Mouse (Mus musculus) E14TG2a.4 (cell line): ENCODE results near the gene Tgif2.

Source experiments
- CTCF ChIP-seq: conservative IDR thresholded peaks from 2 replicates; pipeline ENCODE4 v1.5.1; 2014; ENCODE audit warnings: low read length
- NANOG ChIP-seq: IDR thresholded peaks from 2 replicates; pipeline ENCODE4 v1.6.1; 2014; ENCODE audit warnings: borderline replicate concordance, low read length, mixed read lengths
- POU5F1 ChIP-seq: IDR thresholded peaks from 2 replicates; pipeline ENCODE4 v1.6.1; 2014; ENCODE audit warnings: low read length, borderline replicate concordance

DNA sequence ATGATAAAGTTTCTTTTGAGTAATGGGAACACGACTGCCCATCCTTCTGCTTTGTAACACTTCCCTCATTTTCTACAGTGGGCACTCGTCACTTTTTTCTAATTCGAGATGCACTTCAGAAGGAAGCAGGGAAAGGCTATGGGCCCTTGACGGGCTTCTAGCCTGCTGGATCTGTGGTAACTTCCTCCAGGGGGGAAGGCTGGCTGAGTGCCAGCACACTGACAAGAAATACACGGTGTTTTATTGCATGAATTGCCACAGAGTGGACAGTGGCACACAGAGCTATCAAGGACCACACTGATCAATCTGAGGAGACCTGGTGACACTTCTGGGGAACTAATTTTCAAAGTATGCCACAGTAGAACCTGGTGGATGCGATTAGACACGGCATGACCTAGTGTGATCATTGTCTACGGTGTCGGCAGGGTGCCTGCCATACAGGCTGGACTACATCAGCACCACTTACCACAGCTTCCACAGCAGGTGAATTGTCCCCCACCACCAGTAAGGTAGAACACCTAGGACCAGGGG is 56.6 kb downstream of the Tgif2 start:
- no peak for TF ChIP-seq CTCF
- TF ChIP-seq NANOG, result no peak
- no peak for TF ChIP-seq POU5F1
